Mouse (Mus musculus) left cerebral cortex, adult 2 months (tissue): ENCODE measurements around the gene Rars2. TPM values are rescaled to one million over a fixed set of nuclear protein-coding genes. Genes with fewer than 3 reads are reported as not detected.
"Not testable (repeated sequence)": the region's sequence is repeated elsewhere in the genome, so short reads cannot be mapped to it uniquely, and the experiment has no call there.

Experiments used
- DNase-seq, 2 experiments: peaks; one replicate each; pipeline ENCODE4 v3.0.0; 2021 to 2022; ENCODE audit warnings: low spot score in 2 of 2, mixed read lengths in 1 of 2; ENCODE audit errors: extremely low spot score in 1 of 2
- H3K27ac ChIP-seq: fragments of 200-600 bp; 2 replicates; pipeline ENCODE4 v1.8.1; 2022
- H3K4me3 ChIP-seq: fragments of 200-600 bp; 2 replicates; pipeline ENCODE4 v1.8.1; 2022
- CTCF ChIP-seq: fragments of 200-600 bp; IDR thresholded peaks from 2 replicates; pipeline ENCODE4 v1.8.1; 2022; ENCODE audit warnings: antibody characterized with exemption, mild to moderate bottlenecking, moderate library complexity
- intact Hi-C: fragments of 180-260 bp; cut with DNase I; formaldehyde crosslinking; loops from one replicate; pipeline ENCODE4 v1.15.1; 2025
- long read RNA-seq, 2 experiments: library from polyadenylated mRNA; stranded (forward); transcript quantifications; one replicate each; pipeline ENCODE4 v2.0.0; 2021; ENCODE audit warnings: borderline mapping rate in 2 of 2
- total RNA-seq, 2 experiments: library from RNA; stranded (reverse); gene quantifications; 2 replicates each; pipeline ENCODE4 v1.2.3; 2021

Rars2 gene
- total RNA-seq = 10 to 100 TPM; 21.3 to 27.7 TPM
- long read RNA-seq, experiment 1, transcript Rars2-201 (20 exons, 1,868 nt) = major isoform, 20 of 26 reads
- long read RNA-seq, experiment 1, partial matches to known transcripts = 1 of 26 reads
- long read RNA-seq, experiment 1, other reads (novel, unspliced or antisense) = 5 of 26 reads
- long read RNA-seq, experiment 2, transcript Rars2-201 (20 exons, 1,868 nt) = major isoform, 7 of 20 reads
- long read RNA-seq, experiment 2, partial matches to known transcripts = 2 of 20 reads
- long read RNA-seq, experiment 2, other reads (novel, unspliced or antisense) = 10 of 20 reads

GRCm38 (mm10) chr4:34614630-34615094, at the start of gene Rars2, which contains the start of gene Orc3:
Rars2 (plus strand) TSS chr4:34614957.
Orc3 (minus strand) TSS chr4:34614944.
- peak; percentile 93 to 95 for DNase-seq
- Histone ChIP-seq H3K27ac (peak within 1 kb of the TSS; percentile 98), H3K4me3 (peak within 1 kb of the TSS; percentile 64)
- TF ChIP-seq CTCF = peak; percentile 23
- intact Hi-C loops = loop anchor here (2.0 kb wide), 1 partner anchor 72 kb away; the partner anchor contains the start of gene Slc35a1

- H3K4me3 ChIP-seq = no peak overlapping the region
- no peak for TF ChIP-seq CTCF
- intact Hi-C loops = no loop called here
- DNase-seq = no peak
- H3K27ac ChIP-seq = no peak overlapping the region
Observed at GRCm38 (mm10) chr4:34566226-34566625, 48.5 kb upstream of the Rars2 start.

GRCm38 (mm10) chr4:34572876-34573275, 41.9 kb upstream of the Rars2 start:
- DNase-seq = no peak
- H3K27ac ChIP-seq = no peak overlapping the region
- no peak overlapping the region for H3K4me3 ChIP-seq
- no peak for TF ChIP-seq CTCF
- intact Hi-C loops = no loop called here

- Histone ChIP-seq H3K27ac (no peak overlapping the region), H3K4me3 (no peak overlapping the region)
- intact Hi-C loops = no loop called here
- no peak for DNase-seq
- peak; percentile 54 for TF ChIP-seq CTCF
Observed at GRCm38 (mm10) chr4:34577028-34577427, 37.7 kb upstream of the Rars2 start.

DNA sequence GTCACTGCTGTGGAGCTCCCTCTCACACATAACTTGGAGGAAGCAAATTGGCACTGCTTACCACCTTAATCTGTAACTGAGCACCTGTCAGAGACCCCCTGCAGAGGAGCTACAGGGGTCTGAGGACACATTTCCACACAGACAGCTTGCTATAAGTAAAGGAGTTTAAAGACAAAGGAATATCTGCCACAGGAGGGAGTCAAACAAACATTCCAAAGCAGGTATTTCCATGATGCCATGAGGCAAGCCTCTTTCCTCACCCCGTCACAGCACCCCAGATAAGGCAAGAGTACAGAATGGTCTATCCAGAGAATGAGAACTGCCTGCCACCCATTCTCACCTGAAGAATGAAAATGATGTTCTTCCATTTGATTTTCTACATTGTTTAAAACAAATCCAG, 35.5 kb upstream of the Rars2 start:
- TF ChIP-seq CTCF = no peak
- intact Hi-C loops = no loop called here
- H3K27ac ChIP-seq = no peak overlapping the region
- no peak for DNase-seq
- H3K4me3 ChIP-seq = no peak overlapping the region

GRCm38 (mm10) chr4:34581489-34581888, 33.3 kb upstream of the Rars2 start:
- H3K27ac ChIP-seq, DNase-seq, H3K4me3 ChIP-seq, intact Hi-C loops: not testable (repeated sequence)

- peak in 1 of 2 experiments; percentile 28 for DNase-seq
- Histone ChIP-seq H3K4me3 (no peak overlapping the region), H3K27ac (no peak overlapping the region)
- TF ChIP-seq CTCF = no peak
- intact Hi-C loops = no loop called here
Observed at GRCm38 (mm10) chr4:34581990-34582389, 32.8 kb upstream of the Rars2 start.

- intact Hi-C loops = no loop called here
- H3K27ac ChIP-seq = no peak overlapping the region
- H3K4me3 ChIP-seq = no peak overlapping the region
- no peak for TF ChIP-seq CTCF
- no peak for DNase-seq
Observed at GRCm38 (mm10) chr4:34582476-34582875, 32.3 kb upstream of the Rars2 start.

DNA sequence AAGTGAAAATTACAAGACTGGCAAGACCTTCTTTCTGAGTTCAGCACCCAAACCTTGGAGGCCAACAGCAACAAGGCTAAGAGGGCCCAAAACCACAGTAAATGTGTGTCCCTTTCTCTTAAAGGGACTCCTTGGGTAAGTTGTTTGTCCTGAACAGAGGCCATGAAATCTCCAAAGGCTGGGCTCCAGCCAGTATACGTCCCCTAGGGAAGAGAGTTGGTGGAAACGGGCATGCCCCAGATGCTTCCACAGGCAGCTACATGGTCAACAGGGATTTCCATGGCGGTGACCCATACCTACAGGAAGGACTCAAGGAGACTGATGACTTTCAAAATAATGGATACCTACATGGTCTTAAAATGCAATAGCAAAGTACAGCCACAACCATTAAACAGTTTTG, 31.3 kb upstream of the Rars2 start:
- TF ChIP-seq CTCF = no peak
- intact Hi-C loops = no loop called here
- DNase-seq = no peak
- H3K4me3 ChIP-seq = no peak overlapping the region
- H3K27ac ChIP-seq = no peak overlapping the region

DNA sequence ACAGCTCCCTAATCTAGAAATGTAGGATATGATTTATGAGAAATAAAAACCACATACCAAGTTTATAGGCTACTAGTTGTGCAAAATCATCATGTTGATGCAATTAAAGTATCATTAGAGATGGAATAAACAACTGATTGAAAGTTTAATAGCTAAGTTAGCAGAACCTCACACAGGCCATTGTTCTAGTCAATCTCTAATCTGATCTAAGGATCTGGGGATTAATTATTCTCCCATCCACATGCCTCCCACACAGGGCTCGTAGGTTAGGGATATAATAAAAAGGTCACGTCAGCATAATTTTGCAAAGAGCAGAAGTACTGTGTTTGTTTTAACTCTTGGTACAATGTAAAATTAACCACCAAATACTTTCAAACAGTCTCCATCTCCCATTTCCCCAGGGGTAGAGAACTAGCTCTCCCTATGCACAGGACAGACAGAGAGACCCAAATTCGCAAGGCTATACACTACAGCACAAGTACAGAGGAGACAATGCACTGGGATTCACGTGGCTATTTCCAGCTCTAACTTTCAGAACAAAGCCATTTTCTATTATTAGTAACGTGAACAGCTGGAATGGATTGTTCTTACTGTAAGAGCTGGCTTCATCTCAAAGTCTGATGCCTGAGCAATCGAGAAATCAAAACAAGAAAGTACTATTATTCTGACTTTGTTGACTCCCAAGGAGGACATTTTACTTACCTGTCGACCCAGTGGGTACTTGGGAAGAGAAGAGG, 29.7 kb upstream of the Rars2 start:
- TF ChIP-seq CTCF = no peak
- Histone ChIP-seq H3K4me3 (no peak overlapping the region), H3K27ac (no peak overlapping the region)
- no peak for DNase-seq
- intact Hi-C loops = no loop called here

GRCm38 (mm10) chr4:34603123-34603522, 11.6 kb upstream of the Rars2 start:
- TF ChIP-seq CTCF = no peak
- intact Hi-C loops = no loop called here
- no peak overlapping the region for H3K4me3 ChIP-seq
- DNase-seq = no peak
- H3K27ac ChIP-seq = no peak overlapping the region

DNA sequence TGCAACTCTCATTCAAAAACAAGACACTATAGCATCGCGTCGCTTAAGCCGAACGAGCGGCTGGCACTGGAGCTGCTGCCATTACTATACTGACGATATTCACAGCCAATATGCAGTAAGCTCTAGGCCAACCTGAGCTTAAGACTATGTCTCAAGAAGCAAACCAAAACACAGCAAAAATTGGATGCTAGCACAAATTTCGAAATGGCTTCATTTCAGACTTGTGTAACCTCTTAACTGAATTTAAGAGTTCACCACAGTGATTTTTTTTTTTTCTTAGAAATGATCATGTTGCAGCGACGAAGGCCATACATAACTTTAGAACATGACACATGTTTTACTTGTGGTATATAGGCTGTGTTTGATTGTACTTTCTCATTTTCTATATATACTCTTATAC, 8.1 kb upstream of the Rars2 start:
- Histone ChIP-seq H3K4me3 (no peak overlapping the region), H3K27ac (no peak overlapping the region)
- no peak for DNase-seq
- TF ChIP-seq CTCF = no peak
- intact Hi-C loops = no loop called here
